Mouse (Mus musculus) embryonic fibroblast, embryonic 13.5 days (primary cell): ENCODE results near the gene Nptx1.

Experiments used
- CTCF ChIP-seq: IDR thresholded peaks from 2 replicates; pipeline ENCODE4 v1.5.1; 2011; ENCODE audit warnings: mild to moderate bottlenecking, control low read depth, low read length, moderate library complexity, borderline replicate concordance; ENCODE audit not compliant: insufficient read depth
- POLR2A ChIP-seq: IDR thresholded peaks from 2 replicates; pipeline ENCODE4 v1.6.1; 2011; ENCODE audit warnings: low read depth, mild to moderate bottlenecking, control low read depth, low read length, moderate library complexity

DNA sequence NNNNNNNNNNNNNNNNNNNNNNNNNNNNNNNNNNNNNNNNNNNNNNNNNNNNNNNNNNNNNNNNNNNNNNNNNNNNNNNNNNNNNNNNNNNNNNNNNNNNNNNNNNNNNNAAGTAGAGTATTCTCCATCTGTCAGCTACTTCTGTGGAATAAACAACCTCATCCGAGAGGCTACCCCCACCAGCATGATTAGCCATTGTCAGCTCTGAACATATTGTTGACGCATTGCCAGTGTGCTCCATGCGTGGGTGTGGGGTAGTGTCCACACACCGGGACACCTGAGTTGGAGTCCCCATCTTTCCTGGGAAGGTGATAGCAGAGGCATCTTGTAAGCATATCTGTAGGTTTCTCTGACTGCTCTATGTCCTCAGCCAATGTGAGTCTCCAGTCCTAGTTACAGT lies 39.0 kb upstream of the Nptx1 start:
- TF ChIP-seq CTCF (no peak), POLR2A (no peak)
